Mouse (Mus musculus) T-helper 17 cell (primary cell): ENCODE measurements around the gene Polr2i.
"Not testable (repeated sequence)": the region's sequence is repeated elsewhere in the genome, so short reads cannot be mapped to it uniquely, and the experiment has no call there.

Experiments used
- in situ Hi-C, 2 experiments: fragments of 300-600 bp; cut with MboI, MseI; formaldehyde crosslinking; loops; 1 replicate in 1 of 2; 2 replicates in 1 of 2; pipeline ENCODE4 v1.15.1; 2025; ENCODE audit warnings: high pct_unique_total_duplicates in 2 of 2

The Polr2i gene

DNA sequence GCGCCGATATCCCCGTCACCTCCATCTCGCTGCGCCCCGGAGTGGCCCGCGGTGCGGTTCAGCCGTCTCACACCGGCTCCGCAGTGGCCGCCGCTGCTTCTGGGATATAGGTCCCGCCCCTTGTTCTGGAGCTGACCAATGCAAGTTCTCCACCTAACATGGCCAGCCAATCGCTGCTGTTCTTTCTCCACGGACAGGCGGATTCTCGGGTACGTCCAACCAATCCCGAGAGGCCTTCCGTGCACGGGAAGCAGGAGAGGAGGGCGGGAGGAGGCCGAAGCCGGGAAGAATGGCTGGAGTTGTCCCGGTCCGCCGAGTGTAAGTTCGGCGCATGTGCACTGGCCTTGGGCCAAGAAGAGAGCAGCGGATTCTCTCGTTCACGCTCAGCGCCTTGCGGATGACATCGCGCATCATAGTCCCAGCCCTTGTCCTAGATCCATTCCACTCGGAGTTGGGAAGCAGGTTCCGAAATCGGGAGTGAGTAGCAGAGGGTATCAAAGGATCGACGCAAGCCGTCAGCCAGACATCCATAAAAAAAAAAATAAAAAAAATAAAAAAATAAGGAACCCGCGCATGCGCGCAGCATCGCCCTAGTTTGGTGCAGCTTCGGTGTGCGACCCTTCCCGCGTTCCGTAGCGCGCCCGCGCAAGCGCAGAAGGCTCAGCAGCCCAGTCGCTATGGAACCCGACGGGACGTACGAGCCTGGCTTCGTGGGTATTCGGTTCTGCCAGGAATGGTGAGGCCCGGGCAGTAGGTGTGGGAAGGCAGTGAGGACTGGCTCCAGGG is at the start of gene Polr2i, which contains the start of gene Tbcb:
Gene Polr2i, plus strand, starts transcription at position 280 of the 786 bp plus-strand sequence.
Gene Tbcb, minus strand, starts transcription at position 604 of the 786 bp plus-strand sequence.
- in situ Hi-C loops, result no loop called here

DNA sequence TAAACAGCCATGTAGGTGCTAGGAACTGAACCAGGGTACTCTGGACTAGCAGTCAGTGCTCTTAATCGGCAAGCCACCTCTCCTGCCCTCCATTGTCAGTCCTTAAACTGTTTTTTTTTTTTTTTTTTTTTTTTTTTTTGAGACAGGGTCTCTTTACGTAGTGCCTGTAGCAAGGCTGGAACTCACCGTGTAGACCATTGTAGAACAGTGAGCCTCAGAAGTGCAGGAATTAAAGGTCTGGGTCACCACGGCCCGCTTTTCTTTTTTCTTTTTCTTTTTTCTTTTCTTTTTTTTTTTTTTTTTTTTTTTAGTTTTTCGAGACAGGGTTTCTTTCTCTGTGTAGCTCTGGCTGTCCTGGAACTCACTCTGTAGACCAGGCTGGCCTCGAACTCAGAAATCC is 48.6 kb upstream of the Polr2i start:
- in situ Hi-C loops, result not testable (repeated sequence)

DNA sequence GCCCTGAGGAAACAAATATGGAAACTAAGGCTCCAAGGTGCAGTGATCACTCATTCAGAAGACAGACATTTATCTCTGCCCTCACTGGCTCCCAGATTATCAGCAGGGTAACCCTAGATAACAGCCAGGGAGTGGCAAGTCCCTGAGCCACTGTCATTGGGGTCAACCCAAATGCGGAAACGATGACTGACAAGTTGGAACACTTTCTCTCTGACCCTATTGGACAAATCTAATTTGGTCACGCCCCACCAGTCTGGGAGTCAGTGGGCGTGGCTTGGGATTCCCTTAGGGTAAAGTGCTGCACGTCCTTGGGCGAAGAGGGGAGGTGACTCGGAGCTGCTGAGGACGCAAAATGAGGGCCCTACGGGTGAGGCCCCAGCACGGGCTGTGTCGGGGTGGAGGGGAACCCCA is 47.9 kb upstream of the Polr2i start, which contains the start of gene Cox7a1:
Gene Cox7a1, plus strand, starts transcription at position 266 of the 411 bp plus-strand sequence.
- in situ Hi-C loops, result no loop called here

DNA sequence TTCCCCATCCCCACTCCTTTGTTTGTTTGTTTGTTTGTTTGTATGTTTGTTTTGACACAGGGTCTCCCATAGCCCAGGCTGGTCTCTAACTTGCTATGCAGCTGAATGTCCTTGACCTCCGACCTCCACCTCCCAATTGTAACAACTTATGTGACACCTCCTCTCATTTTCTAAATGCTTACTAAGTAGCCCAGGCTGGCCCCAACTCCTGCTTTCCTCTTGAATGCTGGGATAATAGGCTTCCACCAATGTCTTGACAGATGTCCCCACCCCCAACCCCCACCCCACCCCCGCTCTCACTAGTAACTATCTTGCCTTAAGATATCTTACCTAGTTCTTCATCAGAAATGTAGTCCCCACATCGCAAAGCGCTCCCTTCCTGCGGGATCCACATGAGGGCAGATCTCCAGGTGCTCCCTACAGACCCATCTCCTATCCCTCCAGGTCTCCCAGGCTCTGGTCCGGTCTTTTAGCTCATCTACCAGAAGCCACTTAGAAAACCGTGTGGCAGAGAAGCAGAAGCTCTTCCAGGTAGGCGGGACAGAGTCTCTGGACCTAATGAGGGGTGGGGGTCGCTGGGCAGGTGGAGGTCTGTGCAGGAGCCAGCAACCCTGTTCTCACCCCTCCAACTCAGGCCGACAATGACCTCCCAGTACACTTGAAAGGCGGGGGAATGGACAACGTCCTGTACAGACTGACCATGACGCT is 47.0 kb upstream of the Polr2i start:
- in situ Hi-C loops, result no loop called here

DNA sequence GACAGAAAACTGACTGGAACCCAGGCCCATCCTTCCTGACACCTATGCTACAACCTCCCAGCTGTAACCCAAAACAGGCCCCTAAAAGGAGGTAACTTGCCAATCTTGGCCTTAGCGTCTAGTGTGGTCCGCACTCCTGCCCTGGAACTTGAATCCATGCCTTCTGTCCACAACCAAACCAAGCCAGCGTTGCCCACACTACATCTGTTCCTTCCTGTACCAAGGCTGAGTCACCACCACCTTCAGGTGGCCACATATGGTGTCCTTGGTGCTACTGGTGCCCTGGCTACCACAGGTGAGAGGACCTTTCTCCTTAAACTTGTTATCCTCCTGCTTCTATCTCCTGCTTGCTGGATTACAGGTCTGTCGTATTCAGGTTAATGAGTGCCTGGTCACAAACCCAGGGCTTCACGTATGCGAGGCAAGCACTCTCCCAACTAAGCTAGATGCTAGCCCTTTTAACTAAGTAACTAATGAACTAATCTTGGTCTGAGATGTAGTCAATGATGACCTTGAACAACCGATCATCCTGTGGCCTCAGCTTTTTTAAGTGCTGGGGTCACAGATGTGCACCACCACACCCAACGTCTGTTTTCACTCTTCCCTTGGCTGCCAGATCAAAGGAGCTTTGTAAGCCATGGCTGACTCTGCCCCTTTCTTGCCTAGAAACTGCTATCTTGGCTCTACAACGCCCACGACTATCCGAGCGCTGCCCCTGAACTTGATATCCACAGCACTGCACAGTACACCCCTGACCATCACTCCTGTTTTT is 43.2 kb upstream of the Polr2i start:
- in situ Hi-C loops, result no loop called here

DNA sequence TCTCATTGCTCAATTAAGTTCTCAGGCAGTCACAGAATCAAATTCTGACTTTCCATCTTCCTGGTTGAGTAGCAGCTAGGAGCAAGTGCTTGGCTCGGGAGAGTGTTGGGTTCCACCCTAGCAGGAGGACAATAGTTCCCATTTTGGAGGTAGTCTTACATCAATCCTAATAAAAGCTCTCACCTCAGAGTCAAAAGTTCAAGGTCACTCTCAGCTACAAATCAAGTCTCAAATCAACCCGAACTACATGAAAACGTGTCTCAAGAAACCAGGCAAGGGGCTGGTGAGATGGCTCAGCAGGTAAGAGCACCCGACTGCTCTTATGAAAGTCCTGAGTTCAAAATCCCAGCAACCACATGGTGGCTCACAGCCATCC is 42.6 kb upstream of the Polr2i start:
- in situ Hi-C loops, result no loop called here

DNA sequence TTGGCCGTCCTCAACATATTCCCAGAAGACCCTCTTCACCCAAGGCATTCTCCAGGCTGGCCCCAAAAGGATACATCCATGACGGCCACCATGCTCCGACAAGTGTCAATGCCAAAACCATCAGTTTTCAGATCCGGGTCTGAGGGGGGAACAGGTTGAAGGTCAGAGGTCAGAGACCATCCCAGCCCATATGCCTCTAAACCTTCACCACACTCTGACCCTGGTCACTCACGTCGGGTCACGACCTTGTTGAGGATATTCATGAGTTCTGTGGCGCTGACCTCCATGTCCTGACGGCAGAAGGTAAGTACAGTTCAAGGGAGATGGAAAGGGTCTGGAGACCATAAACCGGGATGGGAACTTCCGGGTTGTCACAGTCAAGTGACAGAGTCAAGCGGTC is 39.7 kb upstream of the Polr2i start:
- in situ Hi-C loops, result no loop called here

DNA sequence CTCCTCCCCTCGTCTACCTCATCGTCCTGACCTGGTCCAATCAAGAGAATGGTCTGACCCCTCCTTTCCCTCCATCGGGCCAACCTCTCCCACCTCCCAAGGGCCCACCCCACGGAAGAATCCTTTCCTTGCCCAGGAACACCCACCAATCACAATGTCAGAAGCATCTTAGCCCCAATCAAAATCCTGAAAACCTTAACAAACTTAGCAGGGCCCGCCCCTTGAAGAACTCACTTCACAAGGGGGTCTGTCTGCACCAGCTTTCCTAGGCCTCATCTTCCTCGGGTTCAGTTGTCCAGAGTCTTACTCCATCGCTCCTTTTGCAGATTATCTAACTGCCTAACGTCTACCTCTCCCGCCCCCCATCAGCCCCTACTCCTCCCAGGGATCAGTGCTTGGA is 38.7 kb upstream of the Polr2i start:
- in situ Hi-C loops, result no loop called here

DNA sequence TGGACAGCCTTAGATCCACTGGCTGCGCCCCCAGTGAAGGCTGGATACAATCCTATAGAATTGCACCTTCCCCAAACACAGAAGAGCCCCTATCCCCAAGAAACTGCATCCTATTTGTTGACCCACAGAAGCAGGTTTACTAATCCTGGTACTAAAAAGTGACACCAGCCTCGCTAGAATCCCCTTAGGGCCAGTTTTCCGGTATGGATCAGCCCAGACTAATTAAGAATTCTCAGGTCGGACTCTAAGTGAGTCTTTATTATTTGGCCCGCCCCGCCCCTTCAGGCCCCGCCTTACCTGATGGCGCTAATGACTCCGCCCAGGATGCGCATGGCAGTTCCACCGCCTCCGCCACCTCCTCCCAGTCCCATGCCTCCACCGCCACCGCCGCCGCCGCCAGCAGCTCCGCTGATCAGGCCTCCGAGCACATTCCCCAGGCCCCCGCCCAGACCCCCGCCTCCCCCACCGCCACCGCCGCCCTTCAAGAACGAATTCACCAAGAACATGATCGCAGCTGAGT is 38.1 kb upstream of the Polr2i start:
- in situ Hi-C loops, result no loop called here

DNA sequence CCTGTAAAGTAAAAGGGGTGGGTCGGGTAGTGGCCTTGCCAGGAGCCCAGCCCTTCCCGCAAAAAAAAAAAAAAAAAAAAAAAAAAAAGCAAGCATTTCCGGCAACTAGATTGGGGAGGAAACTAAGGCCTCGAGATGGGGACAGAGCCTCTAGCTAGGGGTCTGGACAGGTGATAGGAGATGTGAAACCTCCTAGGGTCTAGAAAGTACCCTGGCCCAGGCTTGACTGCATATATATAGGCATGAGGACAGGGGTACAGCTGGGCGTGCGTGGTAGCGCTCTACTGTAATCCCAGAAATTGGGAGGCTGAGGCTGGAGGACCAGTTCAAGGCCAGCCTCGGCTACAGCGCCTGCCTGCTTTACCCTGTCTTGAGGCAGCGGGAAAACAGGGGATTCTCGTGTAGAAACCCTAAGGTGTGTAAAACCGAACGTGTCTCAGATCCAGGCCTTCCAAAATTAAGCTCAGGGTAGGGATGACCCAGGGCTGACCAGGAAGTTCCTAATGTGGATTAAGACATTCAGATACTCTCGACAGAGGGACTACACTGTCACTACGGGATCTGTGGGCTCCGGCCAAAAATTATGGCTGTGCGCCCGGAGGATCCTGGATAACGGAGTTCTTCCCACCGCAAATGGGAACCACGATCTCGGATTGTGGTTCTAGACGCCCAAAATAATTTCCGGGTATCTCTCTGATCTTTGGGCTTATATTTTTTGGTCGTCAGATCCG is 37.5 kb upstream of the Polr2i start:
- in situ Hi-C loops, result no loop called here

DNA sequence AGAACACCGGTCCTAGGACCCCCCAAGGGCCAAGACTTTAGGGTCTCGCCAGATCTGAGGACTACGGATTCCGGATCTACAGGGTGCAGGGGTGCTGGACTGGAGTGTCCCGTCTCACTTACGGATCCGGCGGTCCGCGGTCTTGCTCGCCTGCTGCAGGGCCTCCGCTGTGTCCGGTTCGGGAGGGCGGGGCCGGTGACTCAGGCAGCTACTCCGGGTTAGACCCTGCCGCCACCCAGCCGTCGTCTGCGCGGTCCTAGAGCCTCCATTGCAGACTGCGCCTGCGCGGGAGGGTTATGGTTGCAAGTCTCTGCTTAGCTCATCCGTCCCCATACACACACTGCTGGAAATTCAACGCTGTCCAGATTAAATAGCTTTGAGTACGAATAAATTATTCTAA is 36.9 kb upstream of the Polr2i start:
- in situ Hi-C loops, result no loop called here

DNA sequence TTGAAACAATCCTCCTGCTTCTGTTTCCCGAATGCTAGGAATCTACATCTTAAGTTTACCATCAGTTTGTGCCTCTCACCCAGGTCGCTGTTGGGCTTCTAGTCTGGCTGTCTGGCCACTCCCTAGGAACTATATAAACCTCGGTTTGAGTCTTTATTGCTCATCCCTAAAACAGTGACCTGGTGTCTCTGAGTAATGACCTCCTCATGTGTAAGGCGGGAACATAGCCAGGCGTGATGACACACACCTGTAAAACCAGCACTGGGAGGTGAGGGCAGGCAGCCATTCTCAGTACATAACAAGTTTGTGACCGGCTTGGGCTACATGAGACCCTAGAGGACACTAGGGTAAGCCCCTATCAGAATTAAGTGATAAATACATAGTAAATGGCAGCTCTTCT is 36.3 kb upstream of the Polr2i start:
- in situ Hi-C loops, result no loop called here

DNA sequence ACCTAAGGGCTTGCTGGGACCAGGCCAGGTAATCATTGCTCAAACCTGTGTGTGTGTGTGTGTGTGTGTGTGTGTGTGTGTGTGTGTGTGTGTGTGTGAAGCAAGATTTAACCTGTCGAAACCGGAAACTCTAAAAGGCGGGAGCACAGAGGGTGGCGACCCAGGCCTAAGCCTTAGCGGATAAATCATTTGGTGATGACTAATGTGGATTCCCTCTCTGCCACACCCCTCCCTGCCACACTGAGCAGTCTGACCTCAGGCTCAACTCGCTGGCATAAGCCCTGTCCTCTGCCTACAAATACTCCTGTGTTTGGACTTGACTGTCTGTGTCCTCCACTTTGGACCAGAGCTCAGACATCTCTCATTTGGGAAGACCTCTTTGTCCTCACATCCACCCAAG is 35.6 kb upstream of the Polr2i start:
- in situ Hi-C loops, result no loop called here

DNA sequence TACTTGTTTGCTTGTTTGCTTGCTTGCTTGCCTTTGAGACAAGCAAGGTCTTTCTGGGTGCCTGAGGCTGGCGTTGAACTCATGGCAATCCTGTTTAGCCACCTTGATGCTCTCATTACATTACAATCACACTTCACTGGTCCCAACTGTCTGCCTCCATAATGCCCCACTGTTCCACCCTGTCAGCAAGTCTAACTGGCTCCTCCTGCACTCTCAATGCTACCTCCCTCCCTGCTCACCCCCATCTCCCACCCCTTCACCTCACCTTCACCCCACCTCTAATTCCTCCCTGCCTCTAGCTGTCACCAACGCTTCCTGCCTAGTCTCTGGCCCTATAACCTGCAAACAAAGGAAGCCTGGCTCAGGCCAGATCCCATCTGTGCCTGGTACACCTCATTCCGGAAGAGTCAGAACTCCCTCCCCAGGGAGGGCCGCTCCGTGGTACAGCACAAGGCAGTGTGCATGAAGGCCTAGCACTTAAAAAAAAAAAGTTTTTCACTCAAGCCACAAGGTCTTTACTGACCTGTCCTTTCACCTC is 34.1 kb upstream of the Polr2i start:
- in situ Hi-C loops, result no loop called here

DNA sequence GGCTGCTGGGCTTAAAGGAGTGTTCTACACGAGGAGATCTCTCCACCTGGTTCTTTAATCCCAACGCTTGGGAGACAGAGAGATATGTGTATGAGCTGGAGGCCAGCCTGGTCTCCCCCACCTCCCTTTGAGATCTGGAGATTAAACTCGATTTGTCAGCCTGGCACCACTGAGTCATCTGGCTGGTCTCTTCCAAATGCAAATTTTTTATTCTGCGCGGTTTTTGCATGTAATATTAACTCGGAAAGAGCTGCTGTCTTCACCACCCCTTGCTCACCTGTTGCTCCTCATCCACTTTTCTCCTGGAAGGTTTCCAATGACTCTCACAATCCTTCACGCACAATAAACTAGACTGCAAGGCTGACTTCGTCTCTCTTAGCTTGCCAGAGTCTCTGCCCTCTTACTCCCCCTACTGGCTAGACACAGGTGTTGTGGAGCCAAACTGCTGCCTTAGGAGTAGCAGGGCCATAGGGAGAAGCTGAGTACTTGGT is 33.2 kb upstream of the Polr2i start, which contains the start of gene Capns1:
Gene Capns1, minus strand, starts transcription at position 331 of the 491 bp plus-strand sequence.
- in situ Hi-C loops, result no loop called here

DNA sequence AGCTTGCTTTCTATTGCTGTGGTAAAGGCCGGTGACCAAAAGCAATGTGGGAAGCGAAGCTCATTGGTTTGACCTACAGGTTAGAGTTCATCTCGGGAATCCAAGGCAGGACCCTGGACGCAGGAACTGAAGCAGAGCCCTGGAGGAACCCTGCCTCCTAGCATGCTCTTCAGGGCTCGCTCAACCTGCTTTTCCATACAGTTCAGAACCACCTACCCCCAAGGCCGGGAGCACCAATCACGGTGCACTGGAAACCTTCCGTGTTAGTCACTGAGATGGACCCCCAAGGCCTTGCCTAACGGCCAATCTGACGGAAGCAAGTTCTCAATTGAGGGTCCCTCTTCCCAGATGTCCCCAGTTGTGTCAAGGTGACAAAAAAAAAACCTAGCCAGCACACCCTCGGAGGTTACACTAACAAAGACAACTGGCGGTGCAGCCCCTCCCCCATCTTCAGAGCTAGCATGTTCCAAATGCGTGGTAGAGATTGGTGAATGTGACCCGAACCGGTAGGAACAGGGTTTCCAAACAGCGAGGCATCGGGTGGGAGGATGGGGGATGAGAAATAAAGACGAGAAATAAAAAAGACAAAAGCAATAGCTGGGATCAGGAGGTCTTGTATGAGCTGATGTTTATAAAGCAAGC is 32.1 kb upstream of the Polr2i start:
- in situ Hi-C loops, result no loop called here

DNA sequence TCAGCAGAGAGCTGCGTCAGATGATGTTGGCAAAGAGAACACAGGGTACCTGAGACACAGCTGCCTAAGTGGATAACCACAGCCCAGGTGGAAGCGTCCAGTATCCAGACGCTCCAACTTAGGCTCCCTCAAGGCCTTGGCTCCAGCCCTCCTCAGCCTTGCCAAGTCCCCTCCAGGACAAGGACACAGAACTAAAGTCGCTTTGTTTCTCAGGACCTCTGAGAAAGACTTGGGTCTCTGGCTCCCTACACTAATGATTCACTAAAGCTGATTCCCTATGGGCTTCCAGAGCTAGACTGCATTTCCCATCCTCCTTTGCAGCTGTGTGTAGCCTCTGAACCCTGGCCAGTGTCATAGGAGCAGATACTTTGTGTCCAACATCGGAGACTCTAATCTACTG is 31.5 kb upstream of the Polr2i start:
- in situ Hi-C loops, result no loop called here

DNA sequence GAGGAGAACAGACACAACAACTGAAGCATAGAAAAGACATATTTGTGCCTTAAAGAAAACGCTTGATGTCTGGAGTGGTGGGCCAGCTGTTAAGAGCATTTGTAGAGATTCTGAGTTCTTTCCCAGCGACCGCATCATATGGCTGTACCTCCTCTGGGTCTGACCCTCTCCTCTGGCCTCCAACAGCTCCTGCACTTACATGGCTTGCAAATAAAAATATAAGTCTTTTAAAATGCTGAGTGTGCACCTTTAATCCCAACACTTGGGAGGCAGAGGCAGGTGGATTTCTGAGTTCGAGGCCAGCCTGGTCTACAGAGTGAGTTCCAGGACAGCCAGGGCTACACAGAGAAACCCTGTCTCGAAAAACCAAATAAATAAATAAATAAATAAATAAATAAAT is 31.1 kb upstream of the Polr2i start:
- in situ Hi-C loops, result not testable (repeated sequence)

DNA sequence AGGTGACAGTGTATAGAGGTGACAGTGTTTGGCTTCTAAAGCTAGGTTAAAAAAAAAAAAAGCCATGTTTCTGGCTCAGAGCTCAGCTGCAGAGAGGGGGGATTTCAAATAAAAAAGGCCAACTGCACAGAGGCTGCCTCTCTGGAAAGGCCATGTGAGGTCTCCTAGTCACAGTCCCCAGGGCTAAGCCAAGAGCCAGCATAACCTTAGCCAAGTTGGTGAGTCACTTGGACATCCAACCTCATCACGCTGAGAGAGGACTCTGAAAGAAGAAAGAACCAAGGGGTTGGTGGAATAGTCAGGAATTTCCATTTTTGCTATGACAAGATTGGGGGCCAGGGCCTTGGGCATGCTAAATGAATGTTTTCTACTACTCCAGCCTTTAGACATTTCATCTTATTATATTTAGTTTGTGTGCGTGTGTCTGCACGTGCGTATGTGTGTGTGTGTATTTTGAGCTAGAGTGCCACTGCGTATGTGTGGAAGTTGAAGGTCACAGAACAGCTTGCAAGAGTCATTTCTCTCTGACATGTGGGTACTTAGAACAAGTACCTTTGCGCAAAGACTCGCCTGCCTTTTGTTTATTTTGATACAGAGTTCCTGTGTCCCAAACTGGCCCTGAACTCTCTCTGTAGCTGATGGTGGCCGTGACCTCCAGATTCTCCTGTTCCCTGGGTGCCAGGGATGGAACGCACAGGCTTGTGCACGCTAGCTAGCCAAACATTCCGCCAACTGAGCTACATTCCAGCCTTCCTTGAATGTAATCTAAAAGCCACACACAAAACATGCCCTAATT is 28.7 kb upstream of the Polr2i start:
- in situ Hi-C loops, result no loop called here
